Mouse (Mus musculus): ENCODE data around the gene Ascc2. TPM values are rescaled to one million over a fixed set of nuclear protein-coding genes. Genes with fewer than 3 reads are reported as not detected.

The Ascc2 gene
- total RNA-seq, 1 experiment from 2014 or later = 31.4 TPM

- ATAC-seq (replicated peaks in 1 of 2; ENCODE audit: insufficient read depth in 1 of 2, low FRiP score in 2 of 2, low TSS enrichment in 1 of 2, low read depth in 1 of 2, poor library complexity in 2 of 2, severe bottlenecking in 2 of 2) = no peak
These were observed 93.4 kb downstream of the Ascc2 start for GRCm38 (mm10) chr11:4730913-4731312.

- ATAC-seq (replicated peaks in 1 of 2; ENCODE audit: insufficient read depth in 1 of 2, low FRiP score in 2 of 2, low TSS enrichment in 1 of 2, low read depth in 1 of 2, poor library complexity in 2 of 2, severe bottlenecking in 2 of 2) = no peak
These were observed 94.2 kb downstream of the Ascc2 start for GRCm38 (mm10) chr11:4731781-4732180.

- no peak for ATAC-seq (replicated peaks in 1 of 2; ENCODE audit: insufficient read depth in 1 of 2, low FRiP score in 2 of 2, low TSS enrichment in 1 of 2, low read depth in 1 of 2, poor library complexity in 2 of 2, severe bottlenecking in 2 of 2)
These were observed 96.6 kb downstream of the Ascc2 start for GRCm38 (mm10) chr11:4734179-4734578.

Other genes starting within 250 kb of the Ascc2 start
- 0.31 and 0.79 TPM in 2 replicates for gene Hormad2, start 196.6 kb upstream of the Ascc2 start, total RNA-seq (2017)
- 60.3 and 93.3 TPM in 2 replicates for gene Mtmr3, start 42.9 kb upstream of the Ascc2 start, total RNA-seq (2017)
- gene Gm11032, start 17.7 kb upstream of the Ascc2 start, total RNA-seq (2017) = not detected in 2 replicates
- 23.9 and 115 TPM in 2 replicates for gene Uqcr10, start 66.6 kb downstream of the Ascc2 start, total RNA-seq (2017)
- 4.7 and 7.1 TPM in 2 replicates for gene Zmat5, start 66.9 kb downstream of the Ascc2 start, total RNA-seq (2017)
- not detected in 2 replicates for gene Cabp7, start 109.0 kb downstream of the Ascc2 start, total RNA-seq (2017)
- gene Nf2, start 211.8 kb downstream of the Ascc2 start, total RNA-seq (2017) = 52.9 and 80.7 TPM in 2 replicates
- 20.9 and 34.7 TPM in 2 replicates for gene Nipsnap1, start 236.2 kb downstream of the Ascc2 start, total RNA-seq (2017)

Data from hematopoietic stem cell, adult 5-6 weeks (primary cell).